Mouse (Mus musculus) forebrain, embryonic 16.5 days (tissue): ENCODE measurements around the gene Cep131. TPM values are rescaled to one million over a fixed set of nuclear protein-coding genes. Genes with fewer than 3 reads are reported as not detected.

Experiments used
- ATAC-seq: fragments of 200-750 bp; cut with Nextera tagmentation; 2 replicates; pipeline ENCODE4 v1.8.0; 2017; ENCODE audit warnings: mild to moderate bottlenecking, moderate library complexity
- H3K27ac ChIP-seq: fragments of 300-500 bp; sonication (generic); 2 replicates; pipeline ENCODE4 v1.5.1; 2014; ENCODE audit warnings: low read length, control low read depth
- H3K27me3 ChIP-seq: fragments of 300-500 bp; sonication (generic); replicated peaks from 2 replicates; pipeline ENCODE4 v1.6.1; 2014; ENCODE audit warnings: low read length; ENCODE audit not compliant: control insufficient read depth, insufficient read depth
- H3K36me3 ChIP-seq: fragments of 300-500 bp; sonication (generic); 2 replicates; pipeline ENCODE4 v1.6.1; 2014; ENCODE audit not compliant: control insufficient read depth, insufficient read depth
- H3K4me1 ChIP-seq: fragments of 300-500 bp; sonication (generic); replicated peaks from 2 replicates; pipeline ENCODE4 v1.6.1; 2014; ENCODE audit warnings: low read length; ENCODE audit not compliant: control insufficient read depth, insufficient read depth
- H3K4me2 ChIP-seq: fragments of 300-500 bp; sonication (generic); 2 replicates; pipeline ENCODE4 v1.6.1; 2014; ENCODE audit warnings: mild to moderate bottlenecking, low read length, control low read depth
- H3K4me3 ChIP-seq: fragments of 300-500 bp; sonication (generic); replicated peaks from 2 replicates; pipeline ENCODE4 v1.5.1; 2014; ENCODE audit warnings: mild to moderate bottlenecking, low read length, control low read depth
- H3K9ac ChIP-seq: fragments of 300-500 bp; sonication (generic); replicated peaks from 2 replicates; pipeline ENCODE4 v1.6.1; 2014; ENCODE audit warnings: low read depth, low read length, control low read depth
- H3K9me3 ChIP-seq: fragments of 300-500 bp; sonication (generic); 2 replicates; pipeline ENCODE4 v1.6.1; 2016; ENCODE audit warnings: low read length; ENCODE audit not compliant: control insufficient read depth
- WGBS: fragments of 180-500 bp; shearing (Covaris S2); extraction: QIAGEN DNeasy Blood & Tissue Kit; methylation state at CpG from one replicate; pipeline ENCODE4 v1.1.7; 2014; 5-methylcytosine and 5-hydroxymethylcytosine counted together
- polyA plus RNA-seq: library from polyadenylated mRNA; unstranded; fragments of >200 nt; fragmentation: Nextera tagmentation; extraction: Ambion mirVana; gene quantifications from 2 replicates; pipeline ENCODE4 v1.2.1, GENCODE M21; 2015

Cep131 gene
- polyA plus RNA-seq, 1 experiment from 2014 or later, result 33.8 TPM

- H3K27me3 ChIP-seq, result no peaks in the 10 kb centered on the region
- H3K4me2 ChIP-seq, result no peak overlapping the region
- 91% methylated on average over 7 of the region's 7 CpGs for WGBS
- H3K27ac ChIP-seq, result no peak overlapping the region
- no peak overlapping the region for H3K9ac ChIP-seq
- no peaks in the 10 kb centered on the region for H3K36me3 ChIP-seq
- H3K4me3 ChIP-seq, result no peak overlapping the region
- peaks cover 6% of the 10 kb centered on the region for H3K4me1 ChIP-seq
- no peak for ATAC-seq
- H3K9me3 ChIP-seq, result no peaks in the 10 kb centered on the region
Measured at GRCm38 (mm10) chr11:120119108-120119507, 32.5 kb upstream of the Cep131 start.

- no peak overlapping the region for H3K4me2 ChIP-seq
- H3K4me3 ChIP-seq, result no peak overlapping the region
- H3K9ac ChIP-seq, result no peak overlapping the region
- H3K36me3 ChIP-seq, result no peaks in the 10 kb centered on the region
- peaks cover 6% of the 10 kb centered on the region for H3K4me1 ChIP-seq
- no peaks in the 10 kb centered on the region for H3K27me3 ChIP-seq
- no peak for ATAC-seq
- no peaks in the 10 kb centered on the region for H3K9me3 ChIP-seq
- WGBS, result 83% methylated on average over 2 of the region's 2 CpGs
- H3K27ac ChIP-seq, result no peak overlapping the region
Measured at GRCm38 (mm10) chr11:120117626-120118025, 31.0 kb upstream of the Cep131 start.

- no peaks in the 10 kb centered on the region for H3K27me3 ChIP-seq
Measured at GRCm38 (mm10) chr11:120114488-120115215, 28.0 kb upstream of the Cep131 start.

GRCm38 (mm10) chr11:120112136-120112535 lies 25.5 kb upstream of the Cep131 start:
- Histone ChIP-seq H3K4me1 (0 out of 2 replicates have a peak, but pooled peaks cover 3% of the 10 kb centered on the region), H3K9me3 (no peaks in the 10 kb centered on the region), H3K4me3 (no peak overlapping the region), H3K4me2 (no peak overlapping the region), H3K27me3 (no peaks in the 10 kb centered on the region), H3K36me3 (no peaks in the 10 kb centered on the region; the same call in 1 of the 2 replicates), H3K27ac (no peak overlapping the region), H3K9ac (no peak overlapping the region)
- WGBS, result 94% methylated on average over 4 of the region's 4 CpGs
- ATAC-seq, result no peak

More at GRCm38 (mm10) chr11:120114488-120115215, 28.0 kb upstream of the Cep131 start:
- 95% methylated on average over 21 of the region's 21 CpGs for WGBS
- no peak for ATAC-seq
- Histone ChIP-seq H3K4me2 (no peak overlapping the region), H3K9me3 (no peaks in the 10 kb centered on the region), H3K27ac (no peak overlapping the region), H3K4me1 (0 out of 2 replicates have a peak, but pooled peaks cover 3% of the 10 kb centered on the region), H3K9ac (no peak overlapping the region), H3K4me3 (no peak overlapping the region), H3K36me3 (no peaks in the 10 kb centered on the region)

GRCm38 (mm10) chr11:120111033-120111432 lies 24.4 kb upstream of the Cep131 start:
- WGBS, result 5% methylated on average over 2 of the region's 2 CpGs
- Histone ChIP-seq H3K4me2 (no peak overlapping the region), H3K27ac (no peak overlapping the region), H3K27me3 (no peaks in the 10 kb centered on the region), H3K36me3 (no peaks in the 10 kb centered on the region; the same call in 1 of the 2 replicates), H3K9ac (no peak overlapping the region), H3K4me3 (no peak overlapping the region), H3K9me3 (no peaks in the 10 kb centered on the region), H3K4me1 (0 out of 2 replicates have a peak, but pooled peaks cover 3% of the 10 kb centered on the region)
- no peak; the same call in 1 of the 2 replicates for ATAC-seq

- ATAC-seq, result no peak
- Histone ChIP-seq H3K4me2 (no peak overlapping the region), H3K9me3 (no peaks in the 10 kb centered on the region), H3K27me3 (no peaks in the 10 kb centered on the region), H3K27ac (no peak overlapping the region), H3K36me3 (no peaks in the 10 kb centered on the region; the same call in 1 of the 2 replicates), H3K4me1 (0 out of 2 replicates have a peak, but pooled peaks cover 3% of the 10 kb centered on the region), H3K4me3 (no peak overlapping the region), H3K9ac (no peak overlapping the region)
- 75% methylated on average over 7 of the region's 7 CpGs for WGBS
Measured at GRCm38 (mm10) chr11:120110554-120110953, 23.9 kb upstream of the Cep131 start.

GRCm38 (mm10) chr11:120109558-120110210 lies 23.1 kb upstream of the Cep131 start:
- Histone ChIP-seq H3K36me3 (no peaks in the 10 kb centered on the region; the same call in 1 of the 2 replicates), H3K9ac (no peak overlapping the region), H3K9me3 (no peaks in the 10 kb centered on the region), H3K27ac (no peak overlapping the region), H3K27me3 (no peaks in the 10 kb centered on the region), H3K4me3 (no peak overlapping the region), H3K4me2 (no peak overlapping the region), H3K4me1 (0 out of 2 replicates have a peak, but pooled peaks cover 3% of the 10 kb centered on the region)
- no peak for ATAC-seq
- WGBS, result 61% methylated on average over 14 of the region's 14 CpGs

GRCm38 (mm10) chr11:120107796-120108195 lies 21.2 kb upstream of the Cep131 start:
- Histone ChIP-seq H3K27ac (no peak overlapping the region), H3K4me2 (no peak overlapping the region), H3K27me3 (no peaks in the 10 kb centered on the region), H3K36me3 (no peaks in the 10 kb centered on the region; the same call in 1 of the 2 replicates), H3K9me3 (no peaks in the 10 kb centered on the region), H3K4me3 (no peak overlapping the region), H3K4me1 (0 out of 2 replicates have a peak, but pooled peaks cover 3% of the 10 kb centered on the region), H3K9ac (no peak overlapping the region)
- ATAC-seq, result no peak
- 83% methylated on average over 9 of the region's 9 CpGs for whole genome bisulfite sequencing

- no peak overlapping the region for H3K27ac ChIP-seq
- no peaks in the 10 kb centered on the region for H3K27me3 ChIP-seq
- ATAC-seq, result no peak
- H3K4me2 ChIP-seq, result no peak overlapping the region
- no peaks in the 10 kb centered on the region for H3K9me3 ChIP-seq
- H3K36me3 ChIP-seq, result no peaks in the 10 kb centered on the region; the same call in 1 of the 2 replicates
- H3K4me3 ChIP-seq, result no peak overlapping the region
- H3K9ac ChIP-seq, result no peak overlapping the region
- 68% methylated on average over 2 of the region's 2 CpGs for WGBS
- 0 out of 2 replicates have a peak, but pooled peaks cover 3% of the 10 kb centered on the region for H3K4me1 ChIP-seq
Measured at GRCm38 (mm10) chr11:120107026-120107425, 20.4 kb upstream of the Cep131 start.
